Mouse (Mus musculus) neural tube, embryonic 14.5 days (tissue): ENCODE results near the gene Snhg11. TPM values are rescaled to one million over a fixed set of nuclear protein-coding genes. Genes with fewer than 3 reads are reported as not detected.
A peak's percentile ranks its signal among the peaks of the same experiment; 100 is the strongest.
"Not testable (repeated sequence)": the region's sequence is repeated elsewhere in the genome, so short reads cannot be mapped to it uniquely, and the experiment has no call there.

Experiments
- ATAC-seq: fragments of 200-750 bp; cut with Nextera tagmentation; 2 replicates; pipeline ENCODE4 v1.8.0; 2017; ENCODE audit warnings: low read depth, mild to moderate bottlenecking, moderate TSS enrichment, moderate library complexity
- H3K27ac ChIP-seq: fragments of 300-500 bp; sonication (generic); 2 replicates; pipeline ENCODE4 v1.5.1; 2014; ENCODE audit warnings: low read depth, mild to moderate bottlenecking, control low read depth, low read length, moderate library complexity, mixed read lengths
- H3K27me3 ChIP-seq: fragments of 300-500 bp; sonication (generic); 2 replicates; pipeline ENCODE4 v1.6.1; 2014; ENCODE audit warnings: low read length; ENCODE audit not compliant: control insufficient read depth, insufficient read depth
- H3K36me3 ChIP-seq: fragments of 300-500 bp; sonication (generic); 2 replicates; pipeline ENCODE4 v1.6.1; 2014; ENCODE audit warnings: low read length, mixed read lengths; ENCODE audit not compliant: control insufficient read depth, insufficient read depth
- H3K4me1 ChIP-seq: fragments of 300-500 bp; sonication (generic); 2 replicates; pipeline ENCODE4 v1.6.1; 2014; ENCODE audit warnings: low read length; ENCODE audit not compliant: control insufficient read depth, insufficient read depth
- H3K4me2 ChIP-seq: fragments of 300-500 bp; sonication (generic); 2 replicates; pipeline ENCODE4 v1.6.1; 2014; ENCODE audit warnings: mild to moderate bottlenecking, low read depth, low read length, control low read depth
- H3K4me3 ChIP-seq: fragments of 300-500 bp; sonication (generic); 2 replicates; pipeline ENCODE4 v1.5.1; 2014; ENCODE audit warnings: low read depth, low read length, control low read depth, mixed read lengths
- H3K9ac ChIP-seq: fragments of 300-500 bp; sonication (generic); replicated peaks from 2 replicates; pipeline ENCODE4 v1.6.1; 2014; ENCODE audit warnings: low read depth, mild to moderate bottlenecking, control low read depth, low read length, mixed read lengths
- H3K9me3 ChIP-seq: fragments of 300-500 bp; sonication (generic); 2 replicates; pipeline ENCODE4 v1.6.1; 2016; ENCODE audit warnings: low read length; ENCODE audit not compliant: control insufficient read depth
- WGBS: fragments of 180-500 bp; shearing (Covaris S2); extraction: QIAGEN DNeasy Blood & Tissue Kit; methylation state at CpG from one replicate; pipeline ENCODE4 v1.1.7; 2014; 5-methylcytosine and 5-hydroxymethylcytosine counted together
- polyA plus RNA-seq: library from polyadenylated mRNA; unstranded; fragments of >200 nt; fragmentation: Nextera tagmentation; extraction: Ambion mirVana; gene quantifications from 2 replicates; pipeline ENCODE4 v1.2.1, GENCODE M21; 2014

Gene Snhg11
- polyA plus RNA-seq, 1 experiment from 2014 or later: 1,092 TPM

GRCm38 (mm10) chr2:158379354-158380078, 4.1 kb downstream of the Snhg11 start:
- Histone ChIP-seq H3K9me3 (no peaks in the 10 kb centered on the region), H3K4me3 (no peak overlapping the region), H3K27ac (no peak overlapping the region), H3K4me2 (no peak overlapping the region), H3K27me3 (no peaks in the 10 kb centered on the region), H3K9ac (no peak overlapping the region), H3K4me1 (peaks cover 8% of the 10 kb centered on the region), H3K36me3 (peaks cover 27% of the 10 kb centered on the region; the same call in 1 of the 2 replicates)
- WGBS: 44% methylated on average over 13 of the region's 13 CpGs
- peak; percentile 41; the same call in 1 of the 2 replicates for ATAC-seq

DNA sequence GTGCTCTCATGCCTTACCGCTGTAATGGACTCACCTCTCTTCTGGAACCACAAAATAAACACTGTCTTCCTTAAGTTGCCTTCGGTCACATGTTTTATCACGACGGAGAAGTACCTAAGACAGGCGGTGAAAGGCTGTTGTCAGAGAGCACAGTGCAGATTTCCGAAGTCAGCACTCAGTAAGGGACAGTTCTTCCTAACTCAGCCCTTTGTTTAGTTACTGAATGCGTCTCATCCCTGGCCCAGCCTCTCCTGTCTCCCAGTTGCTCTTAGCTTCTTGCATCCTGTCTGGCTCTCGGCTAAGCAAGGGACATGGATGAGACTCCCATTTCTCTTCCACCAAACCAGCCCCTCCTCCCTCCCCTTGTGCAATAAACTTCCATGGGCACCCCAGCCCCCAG, 10.6 kb downstream of the Snhg11 start:
- WGBS: 38% methylated on average over 8 of the region's 8 CpGs
- Histone ChIP-seq H3K4me2 (no peak overlapping the region), H3K9me3 (no peaks in the 10 kb centered on the region), H3K27me3 (no peaks in the 10 kb centered on the region), H3K36me3 (peaks cover 14% of the 10 kb centered on the region; the same call in 1 of the 2 replicates), H3K4me3 (no peak overlapping the region), H3K27ac (no peak overlapping the region), H3K9ac (no peak overlapping the region), H3K4me1 (no peaks in the 10 kb centered on the region)
- ATAC-seq: no peak

DNA sequence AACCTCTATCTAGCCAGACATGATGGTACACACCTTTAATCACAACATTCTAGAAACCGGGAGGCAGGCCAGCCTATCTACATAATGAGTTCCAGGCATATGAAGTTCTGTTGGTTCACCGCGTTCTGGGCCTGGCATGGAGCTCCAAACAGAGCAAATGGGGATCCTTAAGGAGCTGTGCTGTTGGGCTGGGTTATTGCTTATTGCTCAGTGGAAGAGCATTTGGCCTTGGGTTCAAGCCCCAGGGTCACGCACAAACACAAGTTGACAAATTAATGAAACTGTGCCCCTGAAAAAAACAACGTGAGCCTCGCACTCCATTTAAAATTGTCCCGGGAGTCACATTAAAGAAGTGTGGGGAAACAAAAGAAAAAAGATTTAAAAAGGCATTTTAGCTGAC, 14.0 kb downstream of the Snhg11 start:
- no peak overlapping the region for H3K4me3 ChIP-seq
- 0 out of 2 replicates have a peak, but pooled peaks cover 4% of the 10 kb centered on the region for H3K36me3 ChIP-seq
- no peak overlapping the region for H3K27ac ChIP-seq
- H3K4me2 ChIP-seq: no peak overlapping the region
- no peak overlapping the region for H3K9ac ChIP-seq
- 90% methylated on average over 7 of the region's 7 CpGs for WGBS
- ATAC-seq: no peak
- no peaks in the 10 kb centered on the region for H3K4me1 ChIP-seq
- H3K9me3 ChIP-seq: no peaks in the 10 kb centered on the region
- no peaks in the 10 kb centered on the region for H3K27me3 ChIP-seq

- Histone ChIP-seq H3K4me3 (no peak overlapping the region), H3K36me3 (no peaks in the 10 kb centered on the region), H3K4me1 (no peaks in the 10 kb centered on the region), H3K27ac (no peak overlapping the region), H3K4me2 (no peak overlapping the region), H3K9ac (no peak overlapping the region), H3K9me3 (no peaks in the 10 kb centered on the region), H3K27me3 (no peaks in the 10 kb centered on the region)
- WGBS: 91% methylated on average over 6 of the region's 6 CpGs
- ATAC-seq: no peak
Measured at GRCm38 (mm10) chr2:158396369-158396768, 20.9 kb downstream of the Snhg11 start.

DNA sequence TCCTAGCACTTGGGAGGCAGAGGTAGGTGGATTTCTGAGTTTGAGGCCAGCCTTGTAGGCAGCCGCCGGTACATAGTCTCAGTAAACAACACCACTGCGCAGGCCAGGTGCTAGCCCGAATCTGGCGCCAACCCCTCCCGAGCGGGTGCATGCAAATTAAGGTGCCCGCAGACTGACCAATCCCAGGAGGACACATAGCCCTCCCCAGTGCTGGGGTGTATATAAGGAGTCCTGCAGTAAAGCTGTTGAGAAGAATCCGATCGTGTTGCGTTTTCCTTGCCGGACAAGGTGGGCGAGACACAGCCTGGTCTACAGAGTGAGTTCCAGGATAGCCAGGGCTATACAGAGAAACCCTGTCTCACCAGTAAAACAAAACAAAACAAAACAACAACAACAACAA, 21.7 kb downstream of the Snhg11 start:
- WGBS: 73% methylated on average over 13 of the region's 13 CpGs

DNA sequence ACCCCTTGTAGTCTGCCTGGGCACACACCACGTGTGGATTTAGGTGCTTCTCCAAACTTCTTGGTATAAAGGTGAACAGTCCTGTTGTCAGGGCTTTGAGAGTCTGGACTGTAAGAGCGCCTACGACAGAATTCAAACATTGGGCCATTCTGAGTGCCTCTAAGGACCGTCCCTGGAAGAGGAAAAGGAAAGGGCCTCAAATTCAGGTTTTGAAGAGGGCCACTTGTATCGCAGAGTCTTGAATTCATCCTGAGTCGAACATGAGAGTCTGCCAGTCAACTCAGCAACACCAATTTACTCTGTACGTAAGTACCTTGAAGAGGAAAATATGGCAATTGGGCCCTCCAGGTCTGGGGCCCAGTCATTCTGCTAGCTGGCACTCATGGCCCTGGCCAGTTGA, 27.5 kb downstream of the Snhg11 start:
- no peaks in the 10 kb centered on the region for H3K4me1 ChIP-seq
- no peaks in the 10 kb centered on the region for H3K36me3 ChIP-seq
- no peak for ATAC-seq
- no peaks in the 10 kb centered on the region for H3K27me3 ChIP-seq
- 88% methylated on average over 7 of the region's 7 CpGs for WGBS
- H3K9ac ChIP-seq: no peak overlapping the region
- H3K9me3 ChIP-seq: no peaks in the 10 kb centered on the region
- no peak overlapping the region for H3K4me3 ChIP-seq
- no peak overlapping the region for H3K27ac ChIP-seq
- H3K4me2 ChIP-seq: no peak overlapping the region

More for the DNA sequence above, 21.7 kb downstream of the Snhg11 start:
- H3K36me3 ChIP-seq, H3K9ac ChIP-seq, H3K4me3 ChIP-seq, H3K27ac ChIP-seq, H3K4me1 ChIP-seq, H3K9me3 ChIP-seq, H3K4me2 ChIP-seq, H3K27me3 ChIP-seq, ATAC-seq: not testable (repeated sequence)

DNA sequence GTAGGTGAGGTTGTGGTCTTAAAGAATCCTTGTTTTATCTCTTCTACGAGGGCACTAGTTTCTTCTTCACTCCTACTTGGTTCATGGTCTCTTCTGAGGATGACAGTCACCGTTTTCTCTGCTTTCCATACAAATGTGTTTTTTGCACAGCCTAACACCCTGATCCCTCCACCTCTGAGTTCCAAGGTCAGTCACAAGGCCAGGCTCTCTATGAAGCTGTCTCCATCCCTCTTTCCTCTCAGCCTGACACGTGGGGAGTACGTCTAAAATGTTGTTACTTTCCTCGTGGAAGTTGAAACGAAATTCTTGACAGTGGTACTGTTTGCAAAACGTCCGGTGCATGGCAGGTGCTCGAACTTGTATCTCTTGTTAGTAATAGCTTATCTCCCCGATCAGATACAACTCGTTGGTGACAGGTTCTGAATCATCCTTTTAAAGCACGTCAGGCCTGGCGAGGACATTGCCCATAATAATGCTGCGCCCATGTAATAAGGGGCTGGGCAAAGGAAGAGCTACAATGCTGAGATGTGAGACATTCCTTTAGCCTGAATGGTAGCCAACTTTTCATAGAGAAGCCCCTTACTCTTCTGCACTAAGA, 33.7 kb downstream of the Snhg11 start:
- Histone ChIP-seq H3K4me1 (peaks cover 17% of the 10 kb centered on the region), H3K4me2 (peak overlapping the region; percentile 52), H3K9ac (peak overlapping the region; percentile 90), H3K27me3 (no peaks in the 10 kb centered on the region), H3K9me3 (no peaks in the 10 kb centered on the region), H3K27ac (peak overlapping the region; percentile 70), H3K36me3 (no peaks in the 10 kb centered on the region), H3K4me3 (peak overlapping the region; percentile 88)
- ATAC-seq: peak; percentile 30; the same call in 1 of the 2 replicates
- 21% methylated on average over 14 of the region's 14 CpGs for WGBS

DNA sequence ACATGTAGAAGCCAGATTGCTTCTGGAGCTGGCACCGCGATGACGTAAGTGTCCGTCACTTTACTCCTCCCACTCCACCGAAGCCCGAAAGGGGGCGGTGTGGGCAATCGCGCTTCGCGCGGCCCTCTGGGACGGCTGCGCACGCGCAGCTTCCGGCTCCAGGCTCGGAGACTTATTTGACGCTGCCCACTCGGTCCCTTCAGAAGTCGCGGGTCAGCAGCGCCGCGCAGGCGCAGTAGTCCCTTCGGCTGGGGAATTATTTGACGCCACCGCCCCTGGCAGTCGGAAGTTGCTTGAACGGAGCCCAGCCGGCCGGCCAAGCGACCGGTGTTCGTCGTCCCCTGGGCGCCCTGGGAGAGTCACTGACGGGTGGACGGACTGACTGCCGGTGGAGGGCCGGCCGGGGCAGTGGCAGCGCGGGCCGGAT, 34.2 kb downstream of the Snhg11 start, which contains the start of gene Ralgapb:
TSS of gene Ralgapb (plus strand) at position 254 of the 427 bp plus-strand sequence.
- Histone ChIP-seq H3K4me2 (peak within 1 kb of the TSS; percentile 92), H3K4me3 (peak within 1 kb of the TSS; percentile 88), H3K27ac (peak within 1 kb of the TSS; percentile 88), H3K27me3 (no peaks in the 10 kb centered on the region), H3K9me3 (no peaks in the 10 kb centered on the region), H3K4me1 (peaks cover 17% of the 10 kb centered on the region), H3K36me3 (no peaks in the 10 kb centered on the region), H3K9ac (peak within 1 kb of the TSS; percentile 90)
- peak; percentile 91 for ATAC-seq
- WGBS: under 1% methylated on average over 46 of the region's 46 CpGs
